Mouse (Mus musculus) kidney, adult 2 months (tissue): ENCODE data around the gene Hoxa1.

Experiments
- CTCF ChIP-seq: fragments of 200-500 bp; conservative IDR thresholded peaks from 2 replicates; pipeline ENCODE4 v1.5.1; 2011; ENCODE audit warnings: low read depth, mild to moderate bottlenecking, control low read depth, low read length, moderate library complexity, mixed read lengths; ENCODE audit not compliant: insufficient read depth, insufficient read length
- POLR2A ChIP-seq: fragments of 200-500 bp; IDR thresholded peaks from one replicate; pipeline ENCODE4 v1.6.1; 2011; ENCODE audit warnings: low read depth, low read length, control low read depth

GRCm38 (mm10) chr6:52138576-52138975, 19.5 kb downstream of the Hoxa1 start:
- TF ChIP-seq CTCF (no peak), POLR2A (no peak)
